Mouse (Mus musculus): ENCODE data around the gene Trim9. TPM values are rescaled to one million over a fixed set of nuclear protein-coding genes. Genes with fewer than 3 reads are reported as not detected.

Gene Trim9
- total RNA-seq, 2 experiments from 2014 or later = 344 to 385 TPM

- DNase-seq (ENCODE audit: low spot score in 2 of 2) = no peak
These were observed 20.5 kb downstream of the Trim9 start for GRCm38 (mm10) chr12:70326956-70327355.

GRCm38 (mm10) chr12:70326393-70326792, 21.0 kb downstream of the Trim9 start:
- DNase-seq (ENCODE audit: low spot score in 2 of 2) = no peak

GRCm38 (mm10) chr12:70325826-70326225, 21.6 kb downstream of the Trim9 start:
- DNase-seq (ENCODE audit: low spot score in 2 of 2) = no peak

GRCm38 (mm10) chr12:70322790-70323189, 24.6 kb downstream of the Trim9 start:
- DNase-seq (ENCODE audit: low spot score in 2 of 2) = no peak

GRCm38 (mm10) chr12:70316147-70316546, 31.3 kb downstream of the Trim9 start:
- DNase-seq (ENCODE audit: low spot score in 2 of 2) = no peak

GRCm38 (mm10) chr12:70307881-70308280, 39.5 kb downstream of the Trim9 start:
- no peak for DNase-seq (ENCODE audit: low spot score in 2 of 2)

GRCm38 (mm10) chr12:70307062-70307461, 40.4 kb downstream of the Trim9 start:
- DNase-seq (ENCODE audit: low spot score in 2 of 2) = no peak

GRCm38 (mm10) chr12:70304014-70304413, 43.4 kb downstream of the Trim9 start:
- no peak for DNase-seq (ENCODE audit: low spot score in 2 of 2)

- no peak for DNase-seq (ENCODE audit: low spot score in 2 of 2)
These were observed 43.9 kb downstream of the Trim9 start for GRCm38 (mm10) chr12:70303525-70303924.

GRCm38 (mm10) chr12:70302022-70302720, 45.2 kb downstream of the Trim9 start:
- no peak for DNase-seq (ENCODE audit: low spot score in 2 of 2)

- DNase-seq (ENCODE audit: low spot score in 2 of 2) = no peak
These were observed 53.3 kb downstream of the Trim9 start for GRCm38 (mm10) chr12:70293927-70294684.

GRCm38 (mm10) chr12:70293165-70293926, 54.1 kb downstream of the Trim9 start:
- DNase-seq (ENCODE audit: low spot score in 2 of 2) = no peak

- no peak for DNase-seq (ENCODE audit: low spot score in 2 of 2)
These were observed 61.9 kb downstream of the Trim9 start for GRCm38 (mm10) chr12:70285521-70285920.

GRCm38 (mm10) chr12:70284979-70285378, 62.4 kb downstream of the Trim9 start:
- DNase-seq (ENCODE audit: low spot score in 2 of 2) = no peak

- DNase-seq (ENCODE audit: low spot score in 2 of 2) = peak in 1 of 2 experiments; percentile 47
These were observed 64.2 kb downstream of the Trim9 start for GRCm38 (mm10) chr12:70283116-70283731.

- DNase-seq (ENCODE audit: low spot score in 2 of 2) = no peak
These were observed 66.5 kb downstream of the Trim9 start for GRCm38 (mm10) chr12:70280930-70281329.

- DNase-seq (ENCODE audit: low spot score in 2 of 2) = no peak
These were observed 67.0 kb downstream of the Trim9 start for GRCm38 (mm10) chr12:70280381-70280780.

GRCm38 (mm10) chr12:70277071-70277939, 70.1 kb downstream of the Trim9 start:
- no peak for DNase-seq (ENCODE audit: low spot score in 2 of 2)

GRCm38 (mm10) chr12:70269724-70270123, 77.7 kb downstream of the Trim9 start:
- no peak for DNase-seq (ENCODE audit: low spot score in 2 of 2)

- DNase-seq (ENCODE audit: low spot score in 2 of 2) = no peak
These were observed 80.1 kb downstream of the Trim9 start for GRCm38 (mm10) chr12:70267314-70267713.

Measured in left cerebral cortex, adult 18-20 months (tissue).